Mouse (Mus musculus) erythroblast, adult 5-6 weeks (primary cell): ENCODE measurements around the gene Uqcc3. TPM values are rescaled to one million over a fixed set of nuclear protein-coding genes. Genes with fewer than 3 reads are reported as not detected.

Source experiments
- total RNA-seq, 2 experiments: library from RNA; stranded (forward) in 1 of 2; stranded (reverse) in 1 of 2; fragments of 150-400 nt in 1 of 2; fragments of 200-764, 138-1000 nt in 1 of 2; gene quantifications; 2 replicates each; pipeline versions ENCODE4 v1.2.3 to v1.2.4; 2015 to 2017; ENCODE audit warnings: low replicate concordance in 2 of 2

Uqcc3 gene
- total RNA-seq, 2 experiments from 2014 or later = 1.5 to 11.8 TPM

Other genes with a start within 250 kb of the Uqcc3 start
Only the 30 nearest of the 32 such genes appear.
- 150 and 218 TPM in 2 replicates for gene Slc3a2, start 157.6 kb downstream of the Uqcc3 start, total RNA-seq (2015; ENCODE audit: low replicate concordance)
- 337 and 409 TPM in 2 replicates for gene Slc3a2, start 157.6 kb downstream of the Uqcc3 start, total RNA-seq (2017; ENCODE audit: low replicate concordance)
- 7.9 and 61.9 TPM in 2 replicates for gene Wdr74, start 145.1 kb downstream of the Uqcc3 start, total RNA-seq (2015; ENCODE audit: low replicate concordance)
- 15.3 and 18.3 TPM in 2 replicates for gene Wdr74, start 145.1 kb downstream of the Uqcc3 start, total RNA-seq (2017; ENCODE audit: low replicate concordance)
- gene 1700092M07Rik, start 140.2 kb downstream of the Uqcc3 start, total RNA-seq (2015; ENCODE audit: low replicate concordance) = not detected in 2 replicates
- gene 1700092M07Rik, start 140.2 kb downstream of the Uqcc3 start, total RNA-seq (2017; ENCODE audit: low replicate concordance) = not detected in 2 replicates
- 105 and 119 TPM in 2 replicates for gene Stx5a, start 139.5 kb downstream of the Uqcc3 start, total RNA-seq (2015; ENCODE audit: low replicate concordance)
- gene Stx5a, start 139.5 kb downstream of the Uqcc3 start, total RNA-seq (2017; ENCODE audit: low replicate concordance) = 161 and 226 TPM in 2 replicates
- gene Nxf1, start 123.8 kb downstream of the Uqcc3 start, total RNA-seq (2015; ENCODE audit: low replicate concordance) = 135 and 146 TPM in 2 replicates
- gene Nxf1, start 123.8 kb downstream of the Uqcc3 start, total RNA-seq (2017; ENCODE audit: low replicate concordance) = 35.0 and 81.7 TPM in 2 replicates
- gene Tmem223, start 109.9 kb downstream of the Uqcc3 start, total RNA-seq (2015; ENCODE audit: low replicate concordance) = 9.4 and 11.0 TPM in 2 replicates
- gene Tmem223, start 109.9 kb downstream of the Uqcc3 start, total RNA-seq (2017; ENCODE audit: low replicate concordance) = 3.1 and 6.8 TPM in 2 replicates
- 55.1 and 59.6 TPM in 2 replicates for gene Tmem179b, start 106.5 kb downstream of the Uqcc3 start, total RNA-seq (2015; ENCODE audit: low replicate concordance)
- gene Tmem179b, start 106.5 kb downstream of the Uqcc3 start, total RNA-seq (2017; ENCODE audit: low replicate concordance) = 24.3 and 37.4 TPM in 2 replicates
- 1.2 and 5.9 TPM in 2 replicates for gene Taf6l, start 94.5 kb downstream of the Uqcc3 start, total RNA-seq (2015; ENCODE audit: low replicate concordance)
- 1.0 and 9.5 TPM in 2 replicates for gene Taf6l, start 94.5 kb downstream of the Uqcc3 start, total RNA-seq (2017; ENCODE audit: low replicate concordance)
- 21.5 and 23.0 TPM in 2 replicates for gene Polr2g, start 82.3 kb downstream of the Uqcc3 start, total RNA-seq (2015; ENCODE audit: low replicate concordance)
- 9.9 and 20.1 TPM in 2 replicates for gene Polr2g, start 82.3 kb downstream of the Uqcc3 start, total RNA-seq (2017; ENCODE audit: low replicate concordance)
- gene Zbtb3, start 78.4 kb downstream of the Uqcc3 start, total RNA-seq (2015; ENCODE audit: low replicate concordance) = 0.42 TPM in 1 of 2 replicates, not detected in the other
- gene Zbtb3, start 78.4 kb downstream of the Uqcc3 start, total RNA-seq (2017; ENCODE audit: low replicate concordance) = 0.60 TPM in 1 of 2 replicates, not detected in the other
- gene Ttc9c, start 61.6 kb downstream of the Uqcc3 start, total RNA-seq (2015; ENCODE audit: low replicate concordance) = 10.0 and 13.6 TPM in 2 replicates
- 13.8 and 20.1 TPM in 2 replicates for gene Ttc9c, start 61.6 kb downstream of the Uqcc3 start, total RNA-seq (2017; ENCODE audit: low replicate concordance)
- 14.4 and 27.4 TPM in 2 replicates for gene Hnrnpul2, start 60.9 kb downstream of the Uqcc3 start, total RNA-seq (2015; ENCODE audit: low replicate concordance)
- 42.6 and 58.0 TPM in 2 replicates for gene Hnrnpul2, start 60.9 kb downstream of the Uqcc3 start, total RNA-seq (2017; ENCODE audit: low replicate concordance)
- 4.2 TPM in 1 of 2 replicates, not detected in the other for gene AC129217.1, start 51.1 kb downstream of the Uqcc3 start, total RNA-seq (2015; ENCODE audit: low replicate concordance)
- 14.8 TPM in 1 of 2 replicates, not detected in the other for gene AC129217.1, start 51.1 kb downstream of the Uqcc3 start, total RNA-seq (2017; ENCODE audit: low replicate concordance)
- gene Bscl2, start 43.5 kb downstream of the Uqcc3 start, total RNA-seq (2015; ENCODE audit: low replicate concordance) = 28.8 and 40.3 TPM in 2 replicates
- gene Bscl2, start 43.5 kb downstream of the Uqcc3 start, total RNA-seq (2017; ENCODE audit: low replicate concordance) = 12.7 and 16.4 TPM in 2 replicates
- gene Gng3, start 41.7 kb downstream of the Uqcc3 start, total RNA-seq (2015; ENCODE audit: low replicate concordance) = not detected in 2 replicates
- 0.56 TPM in 1 of 2 replicates, not detected in the other for gene Gng3, start 41.7 kb downstream of the Uqcc3 start, total RNA-seq (2017; ENCODE audit: low replicate concordance)
- not detected in 2 replicates for gene Lrrn4cl, start 30.2 kb downstream of the Uqcc3 start, total RNA-seq (2015; ENCODE audit: low replicate concordance)
- not detected in 2 replicates for gene Lrrn4cl, start 30.2 kb downstream of the Uqcc3 start, total RNA-seq (2017; ENCODE audit: low replicate concordance)
- gene Ubxn1, start 9.4 kb downstream of the Uqcc3 start, total RNA-seq (2015; ENCODE audit: low replicate concordance) = 18.6 and 20.6 TPM in 2 replicates
- gene Ubxn1, start 9.4 kb downstream of the Uqcc3 start, total RNA-seq (2017; ENCODE audit: low replicate concordance) = 43.0 and 65.7 TPM in 2 replicates
- gene Lbhd1, start 2.8 kb upstream of the Uqcc3 start, total RNA-seq (2015; ENCODE audit: low replicate concordance) = 24.2 and 24.4 TPM in 2 replicates
- 6.0 and 23.1 TPM in 2 replicates for gene Lbhd1, start 2.8 kb upstream of the Uqcc3 start, total RNA-seq (2017; ENCODE audit: low replicate concordance)
- gene Gm49403, start 3.0 kb upstream of the Uqcc3 start, total RNA-seq (2015; ENCODE audit: low replicate concordance) = not detected in 2 replicates
- not detected in 2 replicates for gene Gm49403, start 3.0 kb upstream of the Uqcc3 start, total RNA-seq (2017; ENCODE audit: low replicate concordance)
- 14.6 and 21.3 TPM in 2 replicates for gene 1810009A15Rik, start 7.9 kb upstream of the Uqcc3 start, total RNA-seq (2015; ENCODE audit: low replicate concordance)
- gene 1810009A15Rik, start 7.9 kb upstream of the Uqcc3 start, total RNA-seq (2017; ENCODE audit: low replicate concordance) = 13.5 and 23.3 TPM in 2 replicates
- gene Gm49416, start 8.0 kb upstream of the Uqcc3 start, total RNA-seq (2015; ENCODE audit: low replicate concordance) = not detected in 2 replicates
- not detected in 2 replicates for gene Gm49416, start 8.0 kb upstream of the Uqcc3 start, total RNA-seq (2017; ENCODE audit: low replicate concordance)
- 2.3 and 7.1 TPM in 2 replicates for gene Ints5, start 12.1 kb upstream of the Uqcc3 start, total RNA-seq (2015; ENCODE audit: low replicate concordance)
- gene Ints5, start 12.1 kb upstream of the Uqcc3 start, total RNA-seq (2017; ENCODE audit: low replicate concordance) = 4.7 and 5.4 TPM in 2 replicates
- 12.7 and 20.9 TPM in 2 replicates for gene Ganab, start 17.1 kb upstream of the Uqcc3 start, total RNA-seq (2015; ENCODE audit: low replicate concordance)
- 19.5 and 20.4 TPM in 2 replicates for gene Ganab, start 17.1 kb upstream of the Uqcc3 start, total RNA-seq (2017; ENCODE audit: low replicate concordance)
- gene B3gat3, start 39.5 kb upstream of the Uqcc3 start, total RNA-seq (2015; ENCODE audit: low replicate concordance) = 12.5 and 14.2 TPM in 2 replicates
- gene B3gat3, start 39.5 kb upstream of the Uqcc3 start, total RNA-seq (2017; ENCODE audit: low replicate concordance) = 11.1 and 12.4 TPM in 2 replicates
- gene Rom1, start 48.4 kb upstream of the Uqcc3 start, total RNA-seq (2015; ENCODE audit: low replicate concordance) = 1.2 TPM in 1 of 2 replicates, not detected in the other
- gene Rom1, start 48.4 kb upstream of the Uqcc3 start, total RNA-seq (2017; ENCODE audit: low replicate concordance) = 1.7 and 3.0 TPM in 2 replicates
- 1.7 and 4.8 TPM in 2 replicates for gene Eml3, start 48.6 kb upstream of the Uqcc3 start, total RNA-seq (2015; ENCODE audit: low replicate concordance)
- gene Eml3, start 48.6 kb upstream of the Uqcc3 start, total RNA-seq (2017; ENCODE audit: low replicate concordance) = 6.3 and 8.3 TPM in 2 replicates
- gene Mta2, start 61.0 kb upstream of the Uqcc3 start, total RNA-seq (2015; ENCODE audit: low replicate concordance) = 16.9 and 22.8 TPM in 2 replicates
- gene Mta2, start 61.0 kb upstream of the Uqcc3 start, total RNA-seq (2017; ENCODE audit: low replicate concordance) = 39.5 and 54.4 TPM in 2 replicates
- gene Tut1, start 72.9 kb upstream of the Uqcc3 start, total RNA-seq (2015; ENCODE audit: low replicate concordance) = 1.0 and 2.7 TPM in 2 replicates
- 2.3 and 6.8 TPM in 2 replicates for gene Tut1, start 72.9 kb upstream of the Uqcc3 start, total RNA-seq (2017; ENCODE audit: low replicate concordance)
- gene Eef1g, start 86.1 kb upstream of the Uqcc3 start, total RNA-seq (2015; ENCODE audit: low replicate concordance) = 181 and 213 TPM in 2 replicates
- gene Eef1g, start 86.1 kb upstream of the Uqcc3 start, total RNA-seq (2017; ENCODE audit: low replicate concordance) = 105 and 149 TPM in 2 replicates
- 19.0 and 20.0 TPM in 2 replicates for gene Ahnak, start 108.4 kb upstream of the Uqcc3 start, total RNA-seq (2015; ENCODE audit: low replicate concordance)
- gene Ahnak, start 108.4 kb upstream of the Uqcc3 start, total RNA-seq (2017; ENCODE audit: low replicate concordance) = 24.3 and 30.2 TPM in 2 replicates